Mouse (Mus musculus) spleen, adult 2 months (tissue): Measurements from ENCODE around the gene Arhgef12.

Source experiments
- CTCF ChIP-seq: fragments of 200-500 bp; IDR thresholded peaks from 2 replicates; pipeline ENCODE4 v1.5.1; 2011; ENCODE audit warnings: mild to moderate bottlenecking, inconsistent platforms; ENCODE audit not compliant: insufficient read depth, insufficient read length, insufficient replicate concordance; ENCODE audit errors: extremely low read depth
- POLR2A ChIP-seq: fragments of 200-500 bp; IDR thresholded peaks from 2 replicates; pipeline ENCODE4 v1.6.1; 2011; ENCODE audit warnings: low read depth, low read length, inconsistent platforms

DNA sequence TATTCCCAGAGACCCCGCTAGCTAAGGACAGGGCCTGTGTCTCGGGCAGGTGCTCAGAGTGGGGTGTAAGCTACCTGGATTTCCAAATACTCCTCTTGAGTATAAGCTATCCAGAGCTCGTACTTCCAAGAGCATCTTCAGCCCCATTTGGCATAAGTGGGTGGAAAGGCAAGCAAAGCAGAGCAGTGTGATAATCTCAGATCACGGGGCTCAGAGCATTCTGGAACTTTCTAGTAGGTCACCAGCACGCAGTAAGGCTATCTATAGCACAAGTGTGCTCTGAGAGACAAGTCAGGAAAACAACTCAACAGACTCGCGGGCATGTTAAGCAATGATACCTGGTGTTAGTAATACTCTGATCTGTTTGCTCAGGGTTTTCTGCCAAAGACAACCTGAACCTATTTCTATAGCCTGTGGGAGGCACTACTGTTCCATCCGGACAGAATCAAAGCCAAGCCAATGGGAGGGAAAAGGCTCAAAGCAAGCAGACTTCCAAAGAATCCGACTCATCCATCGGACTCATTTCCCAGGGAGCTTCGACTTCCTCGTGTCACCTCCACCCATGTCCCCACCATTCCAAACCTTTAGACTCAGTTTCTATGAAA is 37.3 kb upstream of the Arhgef12 start:
- TF ChIP-seq CTCF, result no peak
- no peak for TF ChIP-seq POLR2A
